Mouse (Mus musculus) heart, postnatal 0 days (tissue): ENCODE measurements around the gene Zfp579.

Experiments used
- CTCF ChIP-seq: IDR thresholded peaks from 2 replicates; pipeline ENCODE4 v1.5.1; 2016; ENCODE audit warnings: antibody characterized with exemption, control low read depth, low read depth
- EP300 ChIP-seq: IDR thresholded peaks from 2 replicates; pipeline ENCODE4 v1.6.1; 2016; ENCODE audit warnings: antibody characterized with exemption, low read depth

GRCm38 (mm10) chr7:5015118-5016001 is 19.4 kb upstream of the Zfp579 start, which contains the start of gene Gm44973:
- TF ChIP-seq CTCF (no peak), EP300 (no peak)
